Mouse (Mus musculus): ENCODE results near the gene Dennd2d.

The Dennd2d gene

GRCm38 (mm10) chr3:106482281-106483081 is at the start of gene Dennd2d:
Dennd2d (plus strand) TSS chr3:106482405.
- DNase-seq (ENCODE audit: low spot score), result no peak

- DNase-seq (ENCODE audit: low spot score), result no peak
Observed at GRCm38 (mm10) chr3:106448571-106448970, 33.6 kb upstream of the Dennd2d start.

- no peak for DNase-seq (ENCODE audit: low spot score)
Observed at GRCm38 (mm10) chr3:106448995-106449394, 33.2 kb upstream of the Dennd2d start.

- no peak for DNase-seq (ENCODE audit: low spot score)
Observed at GRCm38 (mm10) chr3:106449567-106449966, 32.6 kb upstream of the Dennd2d start.

- DNase-seq (ENCODE audit: low spot score), result no peak
Observed at GRCm38 (mm10) chr3:106452616-106453015, 29.6 kb upstream of the Dennd2d start.

GRCm38 (mm10) chr3:106457298-106457869 is 24.8 kb upstream of the Dennd2d start:
- DNase-seq (ENCODE audit: low spot score), result no peak

- no peak for DNase-seq (ENCODE audit: low spot score)
Observed at GRCm38 (mm10) chr3:106462059-106462470, 20.1 kb upstream of the Dennd2d start.

GRCm38 (mm10) chr3:106462493-106462892 is 19.7 kb upstream of the Dennd2d start:
- no peak for DNase-seq (ENCODE audit: low spot score)

GRCm38 (mm10) chr3:106464750-106465149 is 17.5 kb upstream of the Dennd2d start:
- DNase-seq (ENCODE audit: low spot score), result no peak

GRCm38 (mm10) chr3:106474210-106474609 is 8.0 kb upstream of the Dennd2d start:
- no peak for DNase-seq (ENCODE audit: low spot score)

GRCm38 (mm10) chr3:106476863-106477262 is 5.3 kb upstream of the Dennd2d start:
- DNase-seq (ENCODE audit: low spot score), result no peak

GRCm38 (mm10) chr3:106483297-106483696 is 1.1 kb downstream of the Dennd2d start:
- no peak for DNase-seq (ENCODE audit: low spot score)

- DNase-seq (ENCODE audit: low spot score), result no peak
Observed at GRCm38 (mm10) chr3:106483796-106484405, 1.7 kb downstream of the Dennd2d start.

GRCm38 (mm10) chr3:106484861-106485260 is 2.7 kb downstream of the Dennd2d start:
- DNase-seq (ENCODE audit: low spot score), result no peak

- no peak for DNase-seq (ENCODE audit: low spot score)
Observed at GRCm38 (mm10) chr3:106485810-106486209, 3.6 kb downstream of the Dennd2d start.

- DNase-seq (ENCODE audit: low spot score), result no peak
Observed at GRCm38 (mm10) chr3:106487551-106487950, 5.3 kb downstream of the Dennd2d start.

GRCm38 (mm10) chr3:106490239-106490638 is 8.0 kb downstream of the Dennd2d start:
- DNase-seq (ENCODE audit: low spot score), result no peak

- no peak for DNase-seq (ENCODE audit: low spot score)
Observed at GRCm38 (mm10) chr3:106492723-106493122, 10.5 kb downstream of the Dennd2d start.

GRCm38 (mm10) chr3:106493202-106493601 is 11.0 kb downstream of the Dennd2d start:
- no peak for DNase-seq (ENCODE audit: low spot score)

GRCm38 (mm10) chr3:106493882-106494281 is 11.7 kb downstream of the Dennd2d start:
- no peak for DNase-seq (ENCODE audit: low spot score)

- no peak for DNase-seq (ENCODE audit: low spot score)
Observed at GRCm38 (mm10) chr3:106494417-106494950, 12.3 kb downstream of the Dennd2d start.

- no peak for DNase-seq (ENCODE audit: low spot score)
Observed at GRCm38 (mm10) chr3:106495346-106496044, 13.3 kb downstream of the Dennd2d start.

Data from testis, postnatal 14 days (tissue).